7 mouse cellular contexts compared by ENCODE assay signal in genomic region chrX:134058040-134058875, GRCm38 (mm10). TPM values are rescaled to one million over a fixed set of nuclear protein-coding genes. Genes with fewer than 3 reads are reported as not detected.
DNase-seq lines count a peak whose midpoint lies in the region; ATAC-seq and TF ChIP-seq lines count a peak whose summit lies in the region.

No protein-coding gene starts in this region.

- no peak overlapping the region for H3K9ac ChIP-seq in hindbrain, embryonic 12.5 days
- H3K9ac ChIP-seq in midbrain, embryonic 12.5 days (replicated peaks): no peak overlapping the region

- no peak for TF ChIP-seq POLR2A in cortical plate, adult 2 months (IDR thresholded peaks at IDR 0.05; ENCODE audit: extremely low read depth, insufficient read depth, low read length)

- ATAC-seq in hindbrain, embryonic 12.5 days (ENCODE audit: low FRiP score): no peak; the same call in 1 of the 2 replicates
- ATAC-seq in midbrain, embryonic 12.5 days (ENCODE audit: low FRiP score, low read depth): no peak

- peak overlapping the region; percentile 36 for H3K4me2 ChIP-seq in hindbrain, embryonic 12.5 days (replicated peaks)
- peak overlapping the region; percentile 42 for H3K4me2 ChIP-seq in midbrain, embryonic 12.5 days (replicated peaks)

- H3K4me1 ChIP-seq in cortical plate, adult 2 months (ENCODE audit: control insufficient read depth, insufficient read depth, low read length): peaks cover 4% of the 10 kb centered on the region; the same call in 1 of the 2 replicates
- H3K4me1 ChIP-seq in hindbrain, embryonic 12.5 days: no peaks in the 10 kb centered on the region
- no peaks in the 10 kb centered on the region for H3K4me1 ChIP-seq in midbrain, embryonic 12.5 days

- TF ChIP-seq CTCF in left cerebral cortex, adult 2 months (IDR thresholded peaks at IDR 0.05): no peak; the same call in 1 of the 2 replicates
- no peak for TF ChIP-seq CTCF in cortical plate, adult 2 months (IDR thresholded peaks at IDR 0.05; ENCODE audit: extremely low read depth, insufficient read depth, low read length)

- 79% methylated on average over 14 of the region's 14 CpGs for WGBS in hindbrain, embryonic 12.5 days
- 76% methylated on average over 14 of the region's 14 CpGs for WGBS in midbrain, embryonic 12.5 days

- DNase-seq in left cerebral cortex, adult 2 months (ENCODE audit: extremely low spot score in 1 of 2, low spot score in 2 of 2): peak in 1 of 2 experiments; percentile 10
- DNase-seq in left cerebral cortex, adult 18-20 months (ENCODE audit: low spot score in 2 of 2): no peak
- DNase-seq in left cerebral cortex, adult 11 months (ENCODE audit: low spot score): no peak
- DNase-seq in layer of hippocampus, postnatal 25 days (ENCODE audit: extremely low spot score in 1 of 2, low spot score in 1 of 2): no peak

- H3K27ac ChIP-seq in left cerebral cortex, adult 2 months: peak overlapping the region; percentile 16; the same call in 1 of the 2 replicates
- H3K27ac ChIP-seq in cortical plate, adult 2 months (ENCODE audit: insufficient read depth, low read length): no peak overlapping the region
- peak overlapping the region; percentile 88; the same call in 1 of the 2 replicates for H3K27ac ChIP-seq in hindbrain, embryonic 12.5 days
- peak overlapping the region; percentile 79; the same call in 1 of the 2 replicates for H3K27ac ChIP-seq in midbrain, embryonic 12.5 days (replicated peaks)

- H3K27me3 ChIP-seq in hindbrain, embryonic 12.5 days: no peaks in the 10 kb centered on the region; the same call in 1 of the 2 replicates
- 0 out of 2 replicates have a peak, but pooled peaks cover 4% of the 10 kb centered on the region for H3K27me3 ChIP-seq in midbrain, embryonic 12.5 days

- peak overlapping the region; percentile 60 for H3K4me3 ChIP-seq in left cerebral cortex, adult 2 months
- peak overlapping the region; percentile 85; the same call in 1 of the 2 replicates for H3K4me3 ChIP-seq in cortical plate, adult 2 months (ENCODE audit: insufficient read depth, low read length)
- H3K4me3 ChIP-seq in hindbrain, embryonic 12.5 days: peak overlapping the region; percentile 55; the same call in 1 of the 2 replicates
- H3K4me3 ChIP-seq in midbrain, embryonic 12.5 days: peak overlapping the region; percentile 59

- H3K9me3 ChIP-seq in hindbrain, embryonic 12.5 days (replicated peaks): no peaks in the 10 kb centered on the region
- no peaks in the 10 kb centered on the region for H3K9me3 ChIP-seq in midbrain, embryonic 12.5 days

- H3K36me3 ChIP-seq in hindbrain, embryonic 12.5 days: peaks cover 7% of the 10 kb centered on the region; the same call in 1 of the 2 replicates
- 0 out of 2 replicates have a peak, but pooled peaks cover 13% of the 10 kb centered on the region for H3K36me3 ChIP-seq in midbrain, embryonic 12.5 days

- intact Hi-C loops in left cerebral cortex, adult 2 months (cut with DNase I): no loop called here

RNA-seq across cellular contexts. Expression of gene Cstf2, which starts 0.7 kb away (rescaled TPM):
- 100 to 1,000 TPM; 128 to 134 TPM for total RNA-seq in left cerebral cortex, adult 2 months (2021)
- total RNA-seq in left cerebral cortex, adult 18-20 months (2021): 100 to 1,000 TPM; 126 to 127 TPM
- polyA plus RNA-seq in cortical plate, adult 2 months (2012; rRNA removed): 107 and 122 TPM in 2 replicates
- polyA plus RNA-seq in hindbrain, embryonic 12.5 days (2016; fragmentation: Nextera tagmentation; extraction: Ambion mirVana): 70.2 and 70.5 TPM in 2 replicates
- 66.6 and 68.0 TPM in 2 replicates for polyA plus RNA-seq in midbrain, embryonic 12.5 days (2016; fragmentation: Nextera tagmentation; extraction: Ambion mirVana)
- 100 to 1,000 TPM in 1 of 2 experiments, 10 to 100 TPM in 1; 89.4 to 103 TPM for total RNA-seq in layer of hippocampus, postnatal 25 days (2021)
